Mouse (Mus musculus): ENCODE data around the gene Gsta1. TPM values are rescaled to one million over a fixed set of nuclear protein-coding genes. Genes with fewer than 3 reads are reported as not detected.
"Not testable (repeated sequence)": the region's sequence is repeated elsewhere in the genome, so short reads cannot be mapped to it uniquely, and the experiment has no call there.

The Gsta1 gene
- total RNA-seq, 2 experiments from 2014 or later, result not detected

- intact Hi-C loops (cut with DNase I); DNase-seq: not testable (repeated sequence)
Measured at GRCm38 (mm10) chr9:78229658-78230057, 798 bp upstream of the Gsta1 start.

- intact Hi-C loops (cut with DNase I); DNase-seq: not testable (repeated sequence)
Measured at GRCm38 (mm10) chr9:78233121-78233695, 2.8 kb downstream of the Gsta1 start.

GRCm38 (mm10) chr9:78255683-78256470 is 25.4 kb downstream of the Gsta1 start:
- DNase-seq; intact Hi-C loops (cut with DNase I): not testable (repeated sequence)

- not testable (repeated sequence) for DNase-seq
Measured at GRCm38 (mm10) chr9:78256914-78257313, 26.5 kb downstream of the Gsta1 start, which contains the start of gene Gm3776. TSS of gene Gm3776 (plus strand) at chr9:78257129.

GRCm38 (mm10) chr9:78259688-78260087 is 29.2 kb downstream of the Gsta1 start:
- intact Hi-C loops (cut with DNase I), result not testable (repeated sequence)
- peak; percentile 7 to 29 for DNase-seq

More at GRCm38 (mm10) chr9:78256914-78257313, 26.5 kb downstream of the Gsta1 start, which contains the start of gene Gm3776:
- intact Hi-C loops (cut with DNase I), result not testable (repeated sequence)

- DNase-seq; intact Hi-C loops (cut with DNase I): not testable (repeated sequence)
Measured at GRCm38 (mm10) chr9:78270945-78271344, 40.5 kb downstream of the Gsta1 start.

- intact Hi-C loops (cut with DNase I); DNase-seq: not testable (repeated sequence)
Measured at GRCm38 (mm10) chr9:78282002-78282711, 51.7 kb downstream of the Gsta1 start.

- intact Hi-C loops (cut with DNase I); DNase-seq: not testable (repeated sequence)
Measured at GRCm38 (mm10) chr9:78289063-78289462, 58.6 kb downstream of the Gsta1 start.

- DNase-seq; intact Hi-C loops (cut with DNase I): not testable (repeated sequence)
Measured at GRCm38 (mm10) chr9:78289723-78290122, 59.3 kb downstream of the Gsta1 start, which contains the start of gene Gm10639. TSS of gene Gm10639 (plus strand) at chr9:78289923.

Other genes with a start within 250 kb of the Gsta1 start
- gene Gcm1, start 178.7 kb upstream of the Gsta1 start, total RNA-seq (2021), result not detected
- gene Fbxo9, start 121.6 kb upstream of the Gsta1 start, total RNA-seq (2021), result 10 to 100 TPM; 52.0 to 62.9 TPM
- 1 to 10 TPM; 5.4 to 7.5 TPM for gene Ick, start 121.5 kb upstream of the Gsta1 start, total RNA-seq (2021)
- gene Gsta4, start 47.9 kb upstream of the Gsta1 start, total RNA-seq (2021), result 10 to 100 TPM; 10.8 to 14.3 TPM
- gene Gm3776, start 26.5 kb downstream of the Gsta1 start, total RNA-seq (2021), result not detected
- gene Gm10639, start 59.3 kb downstream of the Gsta1 start, total RNA-seq (2021), result not detected
- gene Omt2a, start 84.1 kb downstream of the Gsta1 start, total RNA-seq (2021), result not detected
- not detected for gene Omt2b, start 96.9 kb downstream of the Gsta1 start, total RNA-seq (2021)
- not detected for gene Gsta2, start 125.1 kb downstream of the Gsta1 start, total RNA-seq (2021)
- not detected for gene Dppa5a, start 137.5 kb downstream of the Gsta1 start, total RNA-seq (2021)
- gene Ooep, start 148.1 kb downstream of the Gsta1 start, total RNA-seq (2021), result not detected
- gene Ddx43, start 165.1 kb downstream of the Gsta1 start, total RNA-seq (2021), result not detected
- under 1 TPM in 1 of 2 experiments, not detected in 1; 0.17 TPM for gene Cgas, start 212.6 kb downstream of the Gsta1 start, total RNA-seq (2021)
- 10 to 100 TPM; 17.6 to 21.4 TPM for gene Mto1, start 217.6 kb downstream of the Gsta1 start, total RNA-seq (2021)
- gene Gm17324, start 218.1 kb downstream of the Gsta1 start, total RNA-seq (2021), result not detected

All from gastrocnemius, postnatal 36 days (tissue).